Mouse (Mus musculus) forelimb bud, embryonic 11.5 days (tissue): Measurements from ENCODE around the gene Snx14.
"Not testable (repeated sequence)": the region's sequence is repeated elsewhere in the genome, so short reads cannot be mapped to it uniquely, and the experiment has no call there.

Source experiments
- DNase-seq: peaks from one replicate; pipeline ENCODE4 v3.0.0-alpha.2; 2012; ENCODE audit warnings: low read depth, low spot score

Snx14 gene

GRCm38 (mm10) chr9:88438555-88439237 lies at the start of gene Snx14:
TSS of gene Snx14 (minus strand) at chr9:88438958.
- peak; percentile 91 for DNase-seq

- DNase-seq: no peak
Measured at GRCm38 (mm10) chr9:88484531-88484930, 45.8 kb upstream of the Snx14 start.

GRCm38 (mm10) chr9:88482829-88483396 lies 44.2 kb upstream of the Snx14 start:
- peak; percentile 62 for DNase-seq

DNA sequence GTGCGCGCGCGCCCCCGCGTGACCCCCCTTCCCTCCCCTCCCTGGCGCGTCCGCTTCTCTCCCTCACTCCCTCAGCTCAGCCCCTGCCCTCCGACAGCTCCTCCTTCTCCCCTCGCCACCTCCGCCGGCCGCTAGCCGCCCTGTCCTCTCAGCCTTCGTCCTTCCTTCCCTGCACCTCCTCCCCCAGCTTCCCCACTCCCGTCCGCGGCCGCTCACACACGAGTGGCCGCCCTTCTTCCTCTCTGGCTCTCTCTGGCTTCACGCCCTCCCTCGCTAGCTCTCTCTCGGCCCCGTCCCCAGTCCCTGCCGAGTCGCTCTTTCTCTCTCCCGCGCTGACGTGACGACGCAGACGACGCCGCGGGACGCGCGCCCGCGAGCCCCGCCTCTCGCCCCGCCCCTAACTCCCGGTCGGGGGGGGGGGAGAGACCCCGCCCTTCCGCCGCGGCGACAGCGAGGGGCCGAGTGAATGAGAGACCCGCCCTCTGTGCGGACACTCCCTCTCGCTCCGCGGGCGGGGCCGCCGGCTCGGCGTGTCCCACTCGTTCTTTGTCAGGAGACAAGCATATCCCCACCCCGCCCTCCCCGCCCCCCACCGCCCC lies 43.6 kb upstream of the Snx14 start, which contains the start of gene Syncrip:
Syncrip (minus strand) TSS at position 345 of the 599 bp plus-strand sequence.
- peak; percentile 95 for DNase-seq

GRCm38 (mm10) chr9:88481791-88482160 lies 43.0 kb upstream of the Snx14 start:
- DNase-seq: peak; percentile 7

DNA sequence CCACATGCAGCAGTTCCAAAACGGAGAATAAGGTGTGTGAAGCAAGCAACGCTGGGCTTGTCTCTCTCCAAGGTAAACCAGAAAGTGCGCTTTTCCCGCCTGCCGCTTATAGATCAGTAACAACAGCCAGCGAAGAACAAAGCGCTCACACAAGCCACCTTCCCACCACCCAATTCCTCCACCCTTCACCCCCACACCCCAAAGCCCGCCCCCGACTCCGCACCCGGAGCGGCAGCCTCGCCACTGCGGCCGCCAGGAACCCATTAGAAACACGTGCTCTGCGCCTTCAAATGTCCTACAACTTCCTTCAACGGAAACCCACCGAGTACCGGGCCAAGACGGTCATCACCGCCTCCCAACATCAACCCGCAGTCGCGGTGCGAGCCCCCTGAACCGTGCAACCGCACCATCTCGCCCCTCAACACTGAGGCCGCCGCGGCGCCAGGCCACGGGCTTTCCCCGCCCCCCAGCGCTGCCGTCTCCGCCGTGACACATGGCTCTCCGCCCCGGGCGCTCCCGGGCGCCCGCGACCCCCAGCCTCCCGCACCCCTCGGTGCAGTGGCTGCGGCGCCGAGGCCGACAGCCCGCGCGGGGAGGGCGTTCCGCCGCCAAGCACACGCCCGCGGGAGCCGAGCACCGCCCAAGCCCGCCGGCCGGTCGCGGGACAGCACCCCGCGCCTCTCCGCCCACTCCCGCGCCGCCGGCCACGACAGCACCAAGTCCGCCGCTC lies 42.5 kb upstream of the Snx14 start:
- DNase-seq: peak; percentile 7

GRCm38 (mm10) chr9:88480120-88480519 lies 41.4 kb upstream of the Snx14 start:
- no peak for DNase-seq

DNA sequence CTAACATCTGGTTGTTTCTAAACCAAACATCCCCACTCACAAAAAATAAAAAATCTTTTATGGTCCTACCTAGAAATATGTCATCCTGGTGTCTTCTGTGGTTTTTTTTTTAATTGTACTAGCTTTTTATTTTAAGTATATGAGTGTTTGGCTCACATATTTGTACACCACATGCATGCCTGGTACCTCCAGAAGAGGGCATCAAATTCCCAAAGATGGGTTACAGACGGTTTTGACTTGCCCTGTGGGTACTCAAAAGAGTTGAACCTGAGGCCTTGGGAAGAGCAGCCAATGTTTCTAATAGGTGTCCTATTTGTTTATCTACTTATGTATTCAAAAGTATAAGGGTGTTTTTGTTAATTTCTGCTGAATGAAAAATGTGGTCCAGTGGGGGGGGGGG lies 37.4 kb upstream of the Snx14 start:
- DNase-seq: no peak

DNA sequence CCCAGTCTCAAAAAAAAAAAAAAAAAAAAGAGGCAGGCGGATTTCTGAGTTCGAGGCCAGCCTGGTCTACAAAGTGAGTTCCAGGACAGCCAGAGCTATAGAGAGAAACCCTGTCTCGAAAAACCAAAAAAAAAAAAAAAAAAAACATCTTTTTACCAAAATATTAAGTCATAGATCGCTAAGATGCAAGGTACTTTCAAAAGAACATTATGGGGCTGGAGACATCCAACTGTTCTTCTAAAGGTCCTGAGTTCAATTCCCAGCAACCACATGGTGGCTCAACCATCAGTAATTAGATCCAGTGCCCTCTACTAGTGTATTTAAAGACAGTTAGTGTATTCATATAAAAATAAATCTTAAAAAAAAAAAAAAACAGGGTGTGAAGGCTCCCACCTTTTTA lies 22.3 kb upstream of the Snx14 start:
- DNase-seq: not testable (repeated sequence)

DNA sequence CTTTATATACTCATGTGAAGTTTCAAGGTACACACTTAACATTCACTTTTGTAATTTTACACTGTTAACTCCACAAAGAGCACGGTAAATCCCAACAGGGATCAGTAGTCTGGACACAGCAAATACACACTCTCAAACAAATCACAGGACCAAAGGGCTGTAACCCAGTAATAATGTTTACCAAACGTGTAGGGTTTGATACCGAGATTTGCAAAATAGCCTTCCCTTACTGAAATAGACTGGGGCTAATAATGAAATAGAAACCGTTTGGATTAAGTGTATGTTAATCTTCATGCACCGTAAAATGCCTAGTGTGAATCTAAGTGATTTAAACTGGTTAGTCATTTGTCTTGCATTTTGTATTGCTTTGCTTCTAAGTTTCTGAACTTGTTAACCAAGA lies 1.2 kb upstream of the Snx14 start:
- DNase-seq: no peak

DNA sequence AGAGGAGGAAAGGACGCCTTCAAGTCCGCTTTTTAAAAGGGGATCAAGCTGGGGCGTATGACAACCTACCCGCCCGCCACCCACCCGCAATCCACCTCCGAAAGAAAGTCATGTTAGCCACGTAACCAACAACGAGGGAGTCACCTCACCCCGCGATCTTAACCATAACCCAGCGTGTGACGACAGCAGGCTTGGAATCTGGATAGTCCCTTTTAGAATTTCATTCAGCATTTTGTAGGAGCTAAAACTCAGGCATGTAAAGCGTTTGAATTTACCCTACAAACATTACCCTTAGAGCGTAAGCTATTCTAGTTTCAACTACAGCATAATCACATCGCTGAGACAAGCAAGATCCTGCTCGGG lies 461 bp upstream of the Snx14 start:
- DNase-seq: no peak

DNA sequence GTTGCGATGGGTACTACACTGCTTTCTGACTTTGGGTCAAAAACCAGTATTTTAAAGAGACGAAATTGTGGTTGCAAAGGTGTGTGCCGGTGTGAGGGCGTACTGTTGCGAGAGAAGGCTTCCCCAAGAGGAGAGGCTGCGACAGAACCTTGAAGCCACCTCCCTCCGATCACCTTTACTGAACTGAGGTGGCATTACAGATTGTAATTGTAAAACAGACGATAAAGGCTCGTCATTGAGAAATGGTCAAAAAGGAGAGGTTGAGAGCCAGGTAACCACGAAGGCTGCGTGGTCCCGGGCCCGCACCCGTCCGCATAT lies 562 bp downstream of the Snx14 start:
- DNase-seq: no peak

DNA sequence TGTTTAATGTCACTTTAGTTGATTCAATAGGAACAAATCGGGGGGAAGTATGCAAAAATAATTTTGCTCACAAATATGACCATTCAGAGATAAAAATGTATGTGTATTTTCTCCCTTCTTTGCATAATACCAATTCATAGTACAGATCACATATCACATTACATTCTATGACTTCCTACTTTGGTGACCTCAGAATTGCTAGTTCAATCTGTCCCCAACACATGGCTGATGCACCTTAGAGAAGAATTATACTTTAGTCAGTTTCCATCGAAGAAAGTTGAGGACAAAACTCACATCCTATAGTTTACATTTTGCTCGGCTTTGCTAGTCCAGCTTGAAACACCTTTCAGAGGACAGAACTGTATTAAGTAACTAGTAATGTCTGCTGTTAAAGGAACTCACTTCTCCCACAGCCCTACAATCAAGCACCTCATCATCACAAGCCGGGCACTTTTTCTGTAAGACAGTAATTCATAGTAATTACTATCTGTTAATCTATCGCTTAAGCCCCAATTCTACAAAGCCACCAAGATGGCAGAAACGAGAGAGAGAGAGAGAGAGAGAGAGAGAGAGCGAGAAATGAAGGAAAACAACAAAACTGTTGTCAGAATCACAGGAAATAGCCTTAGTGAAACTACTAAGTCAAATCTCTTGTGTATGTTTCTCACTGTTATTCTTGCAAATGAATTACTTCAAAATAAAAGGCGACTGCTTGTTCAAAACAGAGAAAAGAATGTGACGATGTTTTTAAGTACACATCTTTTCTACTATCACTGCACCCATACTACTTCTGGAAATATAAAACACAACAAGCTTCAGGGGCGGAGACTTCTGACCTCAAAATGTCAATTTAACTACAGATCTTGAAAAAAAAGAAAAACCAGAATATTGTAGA lies 1.2 kb downstream of the Snx14 start:
- DNase-seq: no peak

- no peak for DNase-seq
Measured at GRCm38 (mm10) chr9:88424356-88424755, 14.4 kb downstream of the Snx14 start.

DNA sequence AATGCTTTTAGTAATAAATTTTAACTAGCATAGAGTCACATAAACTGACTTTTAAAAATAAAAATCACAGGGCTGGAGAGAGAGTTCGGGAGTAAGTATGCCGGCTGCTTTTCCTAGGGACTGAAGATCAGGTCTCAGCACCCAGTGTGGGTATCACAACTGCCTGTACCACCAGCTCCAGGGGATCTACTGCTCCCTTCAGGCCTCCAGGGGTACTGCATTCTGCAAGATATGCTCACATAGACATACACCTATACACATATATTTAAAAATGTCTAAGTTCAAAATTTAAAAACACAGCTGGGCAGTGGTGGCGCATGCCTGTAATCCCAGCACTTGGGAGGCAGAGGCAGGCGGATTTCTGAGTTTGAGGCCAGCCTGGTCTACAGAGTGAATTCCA lies 16.3 kb downstream of the Snx14 start:
- DNase-seq: no peak

DNA sequence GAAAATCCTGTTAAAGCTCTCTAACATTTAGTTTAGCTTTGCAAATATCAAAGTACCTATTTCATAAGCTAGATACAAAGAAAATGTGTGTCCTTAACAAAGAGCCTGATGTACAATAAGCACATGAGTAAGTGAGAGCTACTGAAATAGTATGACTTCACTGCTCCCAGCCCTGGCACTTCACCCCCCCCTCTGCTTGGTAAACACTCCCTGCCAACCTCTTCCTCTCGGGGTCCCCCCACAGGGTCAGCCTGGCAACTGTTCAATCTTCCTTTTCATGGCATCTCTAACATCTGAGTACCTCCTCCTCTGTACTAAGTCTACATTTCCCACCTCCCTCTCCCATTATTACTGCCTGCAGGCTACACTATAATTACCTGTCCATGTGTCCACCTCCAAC lies 22.0 kb downstream of the Snx14 start:
- DNase-seq: no peak

- DNase-seq: no peak
Measured at GRCm38 (mm10) chr9:88409978-88410377, 28.8 kb downstream of the Snx14 start.

DNA sequence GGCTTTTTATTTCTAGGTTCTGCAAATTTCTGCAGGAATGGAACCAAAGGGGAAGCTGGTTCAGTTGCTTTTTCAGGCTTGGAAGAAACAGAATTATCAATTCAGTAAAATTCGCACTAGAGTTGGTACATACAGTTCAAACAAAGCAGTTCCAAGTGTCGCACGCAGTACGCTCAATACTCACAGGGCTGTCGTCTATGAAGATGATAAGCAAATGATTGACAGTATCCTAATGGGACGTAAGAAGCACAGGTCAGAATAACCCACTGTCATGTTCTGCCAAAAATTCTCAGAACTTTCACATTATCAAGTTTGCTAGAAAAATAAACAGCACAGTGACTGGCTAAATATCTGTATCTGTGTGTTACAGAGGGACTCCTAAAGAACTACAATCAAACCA lies 34.2 kb downstream of the Snx14 start:
- no peak for DNase-seq

DNA sequence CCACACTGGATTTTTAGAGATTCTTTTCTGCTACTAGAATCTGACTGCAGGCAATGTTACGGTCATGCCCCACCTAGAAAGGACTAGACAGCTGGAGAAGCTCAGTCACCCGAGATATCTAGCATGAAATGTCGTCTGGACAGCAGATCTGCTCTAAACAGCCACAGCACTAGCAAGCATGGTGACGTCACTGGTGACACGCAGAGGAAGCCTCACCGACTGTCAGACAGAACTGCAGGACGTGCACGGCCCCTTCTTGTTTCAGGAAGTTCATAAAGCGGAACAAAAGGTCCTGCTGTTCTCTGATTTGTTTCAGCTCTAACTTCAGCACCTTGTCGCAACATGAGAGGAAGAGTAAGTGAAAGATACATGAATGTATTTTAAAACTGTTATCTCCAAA lies 34.7 kb downstream of the Snx14 start:
- no peak for DNase-seq

DNA sequence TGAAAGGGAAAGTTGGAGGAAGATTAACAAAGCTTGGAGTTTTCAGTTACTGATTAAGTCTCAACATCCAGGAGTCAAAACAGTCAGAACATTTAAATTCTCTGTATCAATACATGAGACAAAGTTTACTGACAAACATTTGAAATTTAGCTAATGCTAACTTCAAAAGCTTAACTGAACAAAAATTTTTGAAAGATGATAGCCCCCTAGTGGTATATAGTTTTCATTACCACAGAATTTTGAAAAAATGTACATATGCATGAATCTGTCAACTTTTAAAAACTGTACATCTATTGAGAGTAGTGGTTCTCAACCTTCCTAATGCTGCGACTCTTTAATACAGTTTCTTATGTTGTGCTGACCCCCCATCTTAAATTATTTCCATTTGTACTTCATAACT lies 40.3 kb downstream of the Snx14 start:
- DNase-seq: no peak

DNA sequence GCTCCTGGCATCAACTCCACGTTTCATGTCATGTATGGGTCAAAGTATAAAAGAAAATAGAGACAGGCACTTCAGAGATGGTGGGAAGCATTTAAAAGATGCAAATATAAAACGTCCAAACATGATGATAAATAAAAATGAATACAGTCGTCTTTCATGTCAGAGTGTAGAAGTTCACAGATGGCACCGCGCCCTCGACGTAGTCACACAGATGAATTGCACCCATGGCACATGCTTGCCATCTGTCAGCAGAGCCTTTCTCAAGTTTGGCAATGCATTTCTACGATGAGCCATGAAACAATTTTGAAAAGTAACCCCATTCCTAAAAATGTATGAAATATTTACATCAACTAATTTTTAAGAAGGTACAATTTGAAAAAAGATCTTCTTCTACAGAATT lies 43.9 kb downstream of the Snx14 start:
- DNase-seq: no peak

- no peak for DNase-seq
Measured at GRCm38 (mm10) chr9:88388826-88389225, 49.9 kb downstream of the Snx14 start.
